Mouse (Mus musculus) embryonic facial prominence, embryonic 13.5 days (tissue): ENCODE data around the gene Bcl7a. TPM values are rescaled to one million over a fixed set of nuclear protein-coding genes. Genes with fewer than 3 reads are reported as not detected.

ENCODE experiments used
- ATAC-seq: fragments of 200-750 bp; cut with Nextera tagmentation; 2 replicates; pipeline ENCODE4 v1.8.0; 2017; ENCODE audit warnings: low read depth; ENCODE audit not compliant: insufficient number of reproducible peaks, insufficient read depth, low FRiP score, low TSS enrichment
- H3K27ac ChIP-seq: fragments of 300-500 bp; sonication (generic); 2 replicates; pipeline ENCODE4 v1.5.1; 2015; ENCODE audit warnings: moderate library complexity, mild to moderate bottlenecking, inconsistent platforms
- H3K27me3 ChIP-seq: fragments of 300-500 bp; sonication (generic); 2 replicates; pipeline ENCODE4 v1.6.1; 2015; ENCODE audit warnings: mild to moderate bottlenecking, inconsistent platforms
- H3K36me3 ChIP-seq: fragments of 300-500 bp; sonication (generic); 2 replicates; pipeline ENCODE4 v1.6.1; 2015; ENCODE audit warnings: mild to moderate bottlenecking, inconsistent platforms
- H3K4me1 ChIP-seq: fragments of 300-500 bp; sonication (generic); 2 replicates; pipeline ENCODE4 v1.6.1; 2015; ENCODE audit warnings: inconsistent platforms
- H3K4me2 ChIP-seq: fragments of 300-500 bp; sonication (generic); 2 replicates; pipeline ENCODE4 v1.6.1; 2015; ENCODE audit warnings: moderate library complexity, mild to moderate bottlenecking, inconsistent platforms
- H3K4me3 ChIP-seq: fragments of 300-500 bp; sonication (generic); 2 replicates; pipeline ENCODE4 v1.5.1; 2015; ENCODE audit warnings: mild to moderate bottlenecking, inconsistent platforms
- H3K9ac ChIP-seq: fragments of 300-500 bp; sonication (generic); 2 replicates; pipeline ENCODE4 v1.6.1; 2015; ENCODE audit warnings: mild to moderate bottlenecking, inconsistent platforms
- H3K9me3 ChIP-seq: fragments of 300-500 bp; sonication (generic); 2 replicates; pipeline ENCODE4 v1.6.1; 2016; ENCODE audit warnings: inconsistent platforms
- WGBS: fragments of 180-500 bp; shearing (Covaris S2); methylation state at CpG from one replicate; pipeline ENCODE4 v1.1.7; 2015; ENCODE audit warnings: mixed read lengths; 5-methylcytosine and 5-hydroxymethylcytosine counted together
- polyA plus RNA-seq: library from polyadenylated mRNA; unstranded; fragments of >200 nt; fragmentation: Nextera tagmentation; extraction: Ambion mirVana; gene quantifications from 2 replicates; pipeline ENCODE4 v1.2.1, GENCODE M21; 2015

Gene Bcl7a
- polyA plus RNA-seq, 1 experiment from 2014 or later = 37.5 TPM

GRCm38 (mm10) chr5:123359431-123359830 lies 15.8 kb downstream of the Bcl7a start:
- peaks cover 99% of the 10 kb centered on the region for H3K36me3 ChIP-seq
- no peak for ATAC-seq
- H3K9ac ChIP-seq = no peak overlapping the region
- no peaks in the 10 kb centered on the region for H3K27me3 ChIP-seq
- H3K4me2 ChIP-seq = no peak overlapping the region
- peaks cover 7% of the 10 kb centered on the region; the same call in 1 of the 2 replicates for H3K4me1 ChIP-seq
- 88% methylated on average over 6 of the region's 6 CpGs for WGBS
- no peak overlapping the region for H3K27ac ChIP-seq
- no peaks in the 10 kb centered on the region for H3K9me3 ChIP-seq
- no peak overlapping the region for H3K4me3 ChIP-seq

GRCm38 (mm10) chr5:123362911-123363310 lies 19.3 kb downstream of the Bcl7a start:
- H3K9ac ChIP-seq = no peak overlapping the region
- no peak overlapping the region for H3K27ac ChIP-seq
- H3K27me3 ChIP-seq = no peaks in the 10 kb centered on the region
- no peak overlapping the region for H3K4me2 ChIP-seq
- H3K36me3 ChIP-seq = peaks cover 96% of the 10 kb centered on the region
- WGBS = 83% methylated on average over 4 of the region's 4 CpGs
- no peaks in the 10 kb centered on the region for H3K9me3 ChIP-seq
- no peak for ATAC-seq
- H3K4me1 ChIP-seq = peaks cover 6% of the 10 kb centered on the region; the same call in 1 of the 2 replicates
- no peak overlapping the region for H3K4me3 ChIP-seq

- Histone ChIP-seq H3K9me3 (no peaks in the 10 kb centered on the region), H3K4me1 (peaks cover 6% of the 10 kb centered on the region; the same call in 1 of the 2 replicates), H3K4me2 (no peak overlapping the region), H3K27me3 (no peaks in the 10 kb centered on the region), H3K36me3 (peaks cover 89% of the 10 kb centered on the region), H3K4me3 (no peak overlapping the region), H3K9ac (no peak overlapping the region), H3K27ac (no peak overlapping the region)
- no peak for ATAC-seq
- 73% methylated on average over 11 of the region's 11 CpGs for WGBS
These were observed 20.8 kb downstream of the Bcl7a start for GRCm38 (mm10) chr5:123364302-123364971.

GRCm38 (mm10) chr5:123368869-123369488 lies 25.3 kb downstream of the Bcl7a start:
- Histone ChIP-seq H3K36me3 (peaks cover 88% of the 10 kb centered on the region), H3K9ac (no peak overlapping the region), H3K4me3 (no peak overlapping the region), H3K9me3 (no peaks in the 10 kb centered on the region), H3K27me3 (no peaks in the 10 kb centered on the region), H3K4me1 (peaks cover 4% of the 10 kb centered on the region; the same call in 1 of the 2 replicates), H3K4me2 (no peak overlapping the region), H3K27ac (no peak overlapping the region)
- WGBS = 77% methylated on average over 13 of the region's 13 CpGs
- no peak for ATAC-seq

GRCm38 (mm10) chr5:123370049-123370448 lies 26.4 kb downstream of the Bcl7a start:
- no peak overlapping the region for H3K4me2 ChIP-seq
- no peak for ATAC-seq
- H3K9me3 ChIP-seq = no peaks in the 10 kb centered on the region
- no peaks in the 10 kb centered on the region for H3K4me1 ChIP-seq
- H3K4me3 ChIP-seq = no peak overlapping the region
- WGBS = 88% methylated on average over 5 of the region's 5 CpGs
- H3K27me3 ChIP-seq = no peaks in the 10 kb centered on the region
- peaks cover 83% of the 10 kb centered on the region for H3K36me3 ChIP-seq
- H3K9ac ChIP-seq = no peak overlapping the region
- H3K27ac ChIP-seq = no peak overlapping the region

GRCm38 (mm10) chr5:123375262-123375661 lies 31.6 kb downstream of the Bcl7a start:
- Histone ChIP-seq H3K9ac (no peak overlapping the region), H3K36me3 (peaks cover 44% of the 10 kb centered on the region), H3K4me3 (no peak overlapping the region), H3K4me1 (peaks cover 15% of the 10 kb centered on the region), H3K4me2 (no peak overlapping the region), H3K27me3 (no peaks in the 10 kb centered on the region), H3K27ac (no peak overlapping the region), H3K9me3 (no peaks in the 10 kb centered on the region)
- no peak for ATAC-seq
- WGBS = 91% methylated on average over 10 of the region's 10 CpGs

- no peak for ATAC-seq
- Histone ChIP-seq H3K4me2 (no peak overlapping the region), H3K4me1 (peaks cover 15% of the 10 kb centered on the region), H3K4me3 (no peak overlapping the region), H3K9ac (no peak overlapping the region), H3K9me3 (no peaks in the 10 kb centered on the region), H3K27ac (no peak overlapping the region), H3K27me3 (no peaks in the 10 kb centered on the region), H3K36me3 (peaks cover 38% of the 10 kb centered on the region)
- WGBS = 86% methylated on average over 6 of the region's 6 CpGs
These were observed 32.3 kb downstream of the Bcl7a start for GRCm38 (mm10) chr5:123375793-123376452.

GRCm38 (mm10) chr5:123376569-123376968 lies 32.9 kb downstream of the Bcl7a start:
- Histone ChIP-seq H3K27me3 (no peaks in the 10 kb centered on the region), H3K4me2 (no peak overlapping the region), H3K9me3 (no peaks in the 10 kb centered on the region), H3K36me3 (peaks cover 31% of the 10 kb centered on the region), H3K4me1 (peaks cover 22% of the 10 kb centered on the region), H3K4me3 (no peak overlapping the region), H3K27ac (no peak overlapping the region), H3K9ac (no peak overlapping the region)
- WGBS = 38% methylated on average over 10 of the region's 10 CpGs
- no peak for ATAC-seq

GRCm38 (mm10) chr5:123377120-123377955 lies 33.7 kb downstream of the Bcl7a start:
- Histone ChIP-seq H3K4me2 (no peak overlapping the region), H3K9me3 (no peaks in the 10 kb centered on the region), H3K27ac (peak overlapping the region; percentile 11; the same call in 1 of the 2 replicates), H3K4me3 (no peak overlapping the region), H3K27me3 (no peaks in the 10 kb centered on the region), H3K4me1 (peaks cover 27% of the 10 kb centered on the region), H3K9ac (no peak overlapping the region), H3K36me3 (peaks cover 23% of the 10 kb centered on the region)
- WGBS = 69% methylated on average over 15 of the region's 15 CpGs
- no peak for ATAC-seq

GRCm38 (mm10) chr5:123378712-123379111 lies 35.1 kb downstream of the Bcl7a start:
- no peak overlapping the region for H3K9ac ChIP-seq
- peaks cover 10% of the 10 kb centered on the region for H3K36me3 ChIP-seq
- H3K27me3 ChIP-seq = no peaks in the 10 kb centered on the region
- ATAC-seq = no peak
- H3K9me3 ChIP-seq = no peaks in the 10 kb centered on the region
- no peak overlapping the region for H3K27ac ChIP-seq
- H3K4me2 ChIP-seq = no peak overlapping the region
- H3K4me3 ChIP-seq = no peak overlapping the region
- peaks cover 27% of the 10 kb centered on the region for H3K4me1 ChIP-seq
- 47% methylated on average over 9 of the region's 9 CpGs for WGBS

GRCm38 (mm10) chr5:123379504-123379931 lies 35.9 kb downstream of the Bcl7a start:
- H3K4me1 ChIP-seq = peaks cover 27% of the 10 kb centered on the region
- peaks cover 5% of the 10 kb centered on the region for H3K36me3 ChIP-seq
- no peak overlapping the region for H3K27ac ChIP-seq
- no peaks in the 10 kb centered on the region for H3K27me3 ChIP-seq
- H3K9ac ChIP-seq = no peak overlapping the region
- no peak for ATAC-seq
- no peak overlapping the region for H3K4me2 ChIP-seq
- 29% methylated on average over 5 of the region's 5 CpGs for WGBS
- H3K4me3 ChIP-seq = no peak overlapping the region
- H3K9me3 ChIP-seq = no peaks in the 10 kb centered on the region
